Mouse (Mus musculus): ENCODE results near the gene Lrrc27. TPM values are rescaled to one million over a fixed set of nuclear protein-coding genes. Genes with fewer than 3 reads are reported as not detected.
A peak's percentile ranks its signal among the peaks of the same experiment; 100 is the strongest.

The Lrrc27 gene
- polyA plus RNA-seq, 1 experiment from 2014 or later: 5.1 TPM

- H3K9me3 ChIP-seq (ENCODE audit: control insufficient read depth, low read length): no peaks in the 10 kb centered on the region
- no peak overlapping the region for H3K4me2 ChIP-seq (replicated peaks; ENCODE audit: low read depth)
- TF ChIP-seq EP300 (optimal IDR thresholded peaks at IDR 0.05) (no peak), CTCF (IDR thresholded peaks at IDR 0.05; ENCODE audit: low read depth) (no peak)
- H3K27ac ChIP-seq (replicated peaks): no peak overlapping the region
- DNase-seq (ENCODE audit: low spot score) (no peak), ATAC-seq (ENCODE audit: low FRiP score, low TSS enrichment) (no peak)
- WGBS: 81% methylated on average over 1 of the region's 1 CpGs
- no peak overlapping the region for H3K9ac ChIP-seq (ENCODE audit: low read length)
- H3K4me1 ChIP-seq (replicated peaks; ENCODE audit: control insufficient read depth, insufficient read depth): 0 out of 2 replicates have a peak, but pooled peaks cover 3% of the 10 kb centered on the region
- no peak overlapping the region for H3K4me3 ChIP-seq (ENCODE audit: low read depth, low read length)
- no peaks in the 10 kb centered on the region for H3K36me3 ChIP-seq (ENCODE audit: control insufficient read depth, insufficient read depth, low read length)
- H3K27me3 ChIP-seq (ENCODE audit: control insufficient read depth, insufficient read depth, low read length): no peaks in the 10 kb centered on the region
Measured at GRCm38 (mm10) chr7:139215516-139215915, 2.7 kb downstream of the Lrrc27 start.

- DNase-seq (ENCODE audit: low spot score) (no peak), ATAC-seq (ENCODE audit: low FRiP score, low TSS enrichment) (no peak)
- Histone ChIP-seq H3K27ac (replicated peaks) (no peak overlapping the region), H3K4me1 (replicated peaks; ENCODE audit: control insufficient read depth, insufficient read depth) (0 out of 2 replicates have a peak, but pooled peaks cover 3% of the 10 kb centered on the region), H3K4me2 (replicated peaks; ENCODE audit: low read depth) (no peak overlapping the region), H3K36me3 (ENCODE audit: control insufficient read depth, insufficient read depth, low read length) (no peaks in the 10 kb centered on the region), H3K4me3 (ENCODE audit: low read depth, low read length) (no peak overlapping the region), H3K9ac (ENCODE audit: low read length) (no peak overlapping the region), H3K9me3 (ENCODE audit: control insufficient read depth, low read length) (no peaks in the 10 kb centered on the region), H3K27me3 (ENCODE audit: control insufficient read depth, insufficient read depth, low read length) (no peaks in the 10 kb centered on the region)
- 76% methylated on average over 7 of the region's 7 CpGs for WGBS
- TF ChIP-seq CTCF (IDR thresholded peaks at IDR 0.05; ENCODE audit: low read depth) (no peak), EP300 (optimal IDR thresholded peaks at IDR 0.05) (no peak)
Measured at GRCm38 (mm10) chr7:139215946-139216345, 3.2 kb downstream of the Lrrc27 start.

- 0 out of 2 replicates have a peak, but pooled peaks cover 3% of the 10 kb centered on the region for H3K4me1 ChIP-seq (replicated peaks; ENCODE audit: control insufficient read depth, insufficient read depth)
- ATAC-seq (ENCODE audit: low FRiP score, low TSS enrichment): no peak
- H3K9me3 ChIP-seq (ENCODE audit: control insufficient read depth, low read length): no peaks in the 10 kb centered on the region
- H3K27me3 ChIP-seq (ENCODE audit: control insufficient read depth, insufficient read depth, low read length): no peaks in the 10 kb centered on the region
- no peak overlapping the region for H3K9ac ChIP-seq (ENCODE audit: low read length)
- no peak overlapping the region for H3K27ac ChIP-seq (replicated peaks)
- TF ChIP-seq CTCF (IDR thresholded peaks at IDR 0.05; ENCODE audit: low read depth) (no peak), EP300 (optimal IDR thresholded peaks at IDR 0.05) (no peak)
- no peak overlapping the region for H3K4me2 ChIP-seq (replicated peaks; ENCODE audit: low read depth)
- no peak overlapping the region for H3K4me3 ChIP-seq (ENCODE audit: low read depth, low read length)
- H3K36me3 ChIP-seq (ENCODE audit: control insufficient read depth, insufficient read depth, low read length): no peaks in the 10 kb centered on the region
- WGBS: 86% methylated on average over 9 of the region's 9 CpGs
- no peak for DNase-seq (ENCODE audit: low spot score)
Measured at GRCm38 (mm10) chr7:139216464-139216863, 3.7 kb downstream of the Lrrc27 start.

- Histone ChIP-seq H3K27me3 (ENCODE audit: control insufficient read depth, insufficient read depth, low read length) (no peaks in the 10 kb centered on the region), H3K27ac (replicated peaks) (no peak overlapping the region), H3K36me3 (ENCODE audit: control insufficient read depth, insufficient read depth, low read length) (no peaks in the 10 kb centered on the region), H3K4me2 (replicated peaks; ENCODE audit: low read depth) (no peak overlapping the region), H3K4me3 (ENCODE audit: low read depth, low read length) (no peak overlapping the region), H3K9ac (ENCODE audit: low read length) (no peak overlapping the region), H3K4me1 (replicated peaks; ENCODE audit: control insufficient read depth, insufficient read depth) (0 out of 2 replicates have a peak, but pooled peaks cover 3% of the 10 kb centered on the region), H3K9me3 (ENCODE audit: control insufficient read depth, low read length) (no peaks in the 10 kb centered on the region)
- DNase-seq (ENCODE audit: low spot score) (no peak), ATAC-seq (ENCODE audit: low FRiP score, low TSS enrichment) (no peak)
- TF ChIP-seq EP300 (optimal IDR thresholded peaks at IDR 0.05) (no peak), CTCF (IDR thresholded peaks at IDR 0.05; ENCODE audit: low read depth) (0 out of 2 replicates have a peak, but pooled peaks have one; percentile 4)
- WGBS: 78% methylated on average over 7 of the region's 7 CpGs
Measured at GRCm38 (mm10) chr7:139217046-139217445, 4.3 kb downstream of the Lrrc27 start.

GRCm38 (mm10) chr7:139218641-139219415 lies 6.0 kb downstream of the Lrrc27 start:
- H3K4me2 ChIP-seq (replicated peaks; ENCODE audit: low read depth): no peak overlapping the region
- no peak overlapping the region for H3K9ac ChIP-seq (ENCODE audit: low read length)
- no peak overlapping the region for H3K27ac ChIP-seq (replicated peaks)
- TF ChIP-seq CTCF (IDR thresholded peaks at IDR 0.05; ENCODE audit: low read depth): no peak
- no peak for TF ChIP-seq EP300 (optimal IDR thresholded peaks at IDR 0.05)
- H3K36me3 ChIP-seq (ENCODE audit: control insufficient read depth, insufficient read depth, low read length): no peaks in the 10 kb centered on the region
- no peak overlapping the region for H3K4me3 ChIP-seq (ENCODE audit: low read depth, low read length)
- WGBS: 59% methylated on average over 6 of the region's 6 CpGs
- no peaks in the 10 kb centered on the region for H3K9me3 ChIP-seq (ENCODE audit: control insufficient read depth, low read length)
- ATAC-seq (ENCODE audit: low FRiP score, low TSS enrichment): no peak
- H3K4me1 ChIP-seq (replicated peaks; ENCODE audit: control insufficient read depth, insufficient read depth): no peaks in the 10 kb centered on the region
- DNase-seq (ENCODE audit: low spot score): no peak
- no peaks in the 10 kb centered on the region for H3K27me3 ChIP-seq (ENCODE audit: control insufficient read depth, insufficient read depth, low read length)

- ATAC-seq (ENCODE audit: low FRiP score, low TSS enrichment): no peak
- 65% methylated on average over 5 of the region's 5 CpGs for WGBS
Measured at GRCm38 (mm10) chr7:139219486-139219885, 6.7 kb downstream of the Lrrc27 start.

More at GRCm38 (mm10) chr7:139219486-139219885, 6.7 kb downstream of the Lrrc27 start:
- H3K4me2 ChIP-seq (replicated peaks; ENCODE audit: low read depth): no peak overlapping the region
- no peak for DNase-seq (ENCODE audit: low spot score)
- H3K27me3 ChIP-seq (ENCODE audit: control insufficient read depth, insufficient read depth, low read length): no peaks in the 10 kb centered on the region
- no peak overlapping the region for H3K9ac ChIP-seq (ENCODE audit: low read length)
- H3K4me1 ChIP-seq (replicated peaks; ENCODE audit: control insufficient read depth, insufficient read depth): no peaks in the 10 kb centered on the region
- H3K4me3 ChIP-seq (ENCODE audit: low read depth, low read length): no peak overlapping the region
- no peaks in the 10 kb centered on the region for H3K9me3 ChIP-seq (ENCODE audit: control insufficient read depth, low read length)
- peak overlapping the region; percentile 35; the same call in 1 of the 2 replicates for H3K27ac ChIP-seq (replicated peaks)
- no peaks in the 10 kb centered on the region for H3K36me3 ChIP-seq (ENCODE audit: control insufficient read depth, insufficient read depth, low read length)
- TF ChIP-seq EP300 (optimal IDR thresholded peaks at IDR 0.05): no peak
- no peak for TF ChIP-seq CTCF (IDR thresholded peaks at IDR 0.05; ENCODE audit: low read depth)
